Mouse (Mus musculus): ENCODE data around the gene Fmod. TPM values are rescaled to one million over a fixed set of nuclear protein-coding genes. Genes with fewer than 3 reads are reported as not detected.

Fmod gene
- polyA plus RNA-seq, 1 experiment, result 1.4 TPM

DNA sequence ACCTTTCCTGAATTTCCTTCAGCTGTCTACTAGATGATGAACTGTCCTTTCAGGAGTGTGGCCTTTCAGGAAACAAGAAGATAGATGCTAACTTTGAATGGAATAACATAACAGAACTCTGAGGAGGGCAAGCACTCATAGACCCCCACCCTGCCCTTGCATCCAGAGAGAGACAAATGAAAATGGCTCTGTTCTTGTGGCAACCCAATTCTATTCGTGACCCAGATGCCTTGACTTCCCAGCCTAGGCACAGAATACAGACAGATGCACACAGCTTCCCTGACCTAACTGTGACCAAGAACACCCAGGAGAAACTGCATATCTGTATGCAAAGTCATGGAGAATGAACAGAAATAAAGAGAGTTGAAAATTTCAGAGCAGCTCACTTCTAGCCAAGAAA is 36.6 kb downstream of the Fmod start:
- no peak for DNase-seq (ENCODE audit: low read depth, low spot score)
- WGBS, result 79% methylated on average over 1 of the region's 1 CpGs

GRCm38 (mm10) chr1:134074184-134074583 is 37.1 kb downstream of the Fmod start:
- 83% methylated on average over 3 of the region's 3 CpGs for WGBS
- DNase-seq (ENCODE audit: low read depth, low spot score), result no peak

DNA sequence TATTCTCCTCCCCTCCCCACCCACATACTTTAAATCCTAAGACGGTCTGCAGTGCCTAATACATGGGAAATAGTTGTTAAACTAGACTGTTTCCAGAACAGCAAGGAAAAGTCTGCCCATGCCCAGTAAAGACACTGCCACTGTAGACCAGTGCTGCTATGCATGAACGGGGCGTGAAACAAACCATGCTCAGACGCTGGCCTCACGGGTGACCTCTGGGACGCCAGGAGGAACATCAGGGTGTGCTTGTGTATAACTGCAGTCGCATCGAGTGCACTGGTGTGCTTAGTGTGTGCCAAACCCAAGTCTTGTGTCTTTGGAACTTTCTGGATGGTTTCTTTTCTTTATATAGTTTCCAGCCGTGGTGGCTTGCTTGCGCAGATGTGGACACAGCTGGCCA is 37.6 kb downstream of the Fmod start:
- 70% methylated on average over 10 of the region's 10 CpGs for WGBS
- no peak for DNase-seq (ENCODE audit: low read depth, low spot score)

- DNase-seq (ENCODE audit: low read depth, low spot score), result no peak
- 81% methylated on average over 8 of the region's 8 CpGs for WGBS
Measured at GRCm38 (mm10) chr1:134075532-134075931, 38.5 kb downstream of the Fmod start.

- WGBS, result 74% methylated on average over 2 of the region's 2 CpGs
- DNase-seq (ENCODE audit: low read depth, low spot score), result no peak
Measured at GRCm38 (mm10) chr1:134076789-134077188, 39.7 kb downstream of the Fmod start.

DNA sequence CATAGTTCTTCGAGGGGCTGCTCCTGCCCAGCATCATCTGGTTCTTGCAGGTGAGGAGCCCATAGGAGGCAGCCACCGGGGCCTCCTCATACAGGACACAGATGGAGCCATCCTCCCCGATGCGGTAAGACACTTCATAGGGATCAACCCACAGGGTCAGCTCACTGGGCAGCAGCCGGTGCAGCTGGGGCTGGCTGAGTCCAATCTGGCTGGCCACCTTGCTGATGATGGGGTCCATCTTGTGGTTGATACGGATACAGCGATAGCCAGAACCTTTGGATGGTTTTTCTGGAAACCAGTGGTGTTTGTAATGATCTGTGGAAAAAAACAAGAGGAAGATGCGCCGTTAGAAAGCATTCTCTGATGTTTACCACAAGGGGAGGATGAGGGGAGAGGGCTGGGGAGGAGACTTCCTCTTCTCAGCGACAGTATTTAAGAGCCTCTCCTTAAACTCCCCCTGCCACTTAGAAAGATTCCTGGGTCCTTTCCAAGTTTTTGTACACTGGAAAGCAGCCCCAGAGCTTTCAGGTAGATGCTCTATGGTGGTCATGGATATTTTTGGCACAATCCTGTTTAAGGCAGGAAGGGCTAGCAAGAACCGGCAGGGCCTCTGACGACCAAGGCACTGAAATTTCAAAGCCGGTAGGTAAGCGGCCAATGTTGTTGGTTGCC is 40.5 kb downstream of the Fmod start:
- 18% methylated on average over 14 of the region's 14 CpGs for WGBS
- no peak for DNase-seq (ENCODE audit: low read depth, low spot score)

DNA sequence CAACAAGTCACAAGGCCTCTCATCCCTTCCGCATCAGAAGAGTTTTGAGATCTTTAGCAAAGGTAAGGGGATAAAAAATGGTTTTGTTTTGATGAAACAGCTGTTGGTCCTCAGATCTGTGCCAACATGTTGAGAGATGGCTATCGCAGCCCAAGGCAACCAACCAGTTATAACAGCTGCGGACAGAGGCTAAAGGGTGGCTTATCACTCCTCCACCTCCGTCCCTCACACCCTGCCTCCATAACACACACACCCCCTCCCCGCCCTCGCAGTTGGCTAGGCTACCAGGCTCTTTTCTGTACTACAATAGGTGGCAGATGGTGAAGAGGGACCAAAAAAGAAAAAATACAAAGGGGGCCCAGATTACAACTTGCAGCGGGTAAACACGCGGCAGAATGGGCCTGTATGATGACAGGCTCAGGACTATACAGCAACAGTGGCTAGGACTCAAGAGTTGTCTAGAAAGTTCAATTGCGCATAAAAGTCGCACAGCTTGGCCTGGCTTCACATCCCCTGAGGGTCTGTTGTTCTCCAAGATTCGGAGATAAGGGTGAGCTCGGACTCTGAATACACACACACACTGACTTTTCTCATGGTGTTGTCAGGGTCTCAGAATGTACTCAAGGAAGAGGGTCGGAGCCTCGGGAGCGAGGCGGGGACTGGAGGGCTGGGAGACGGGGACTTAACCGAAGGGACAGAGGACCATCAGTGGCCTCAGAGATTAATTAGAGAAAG is 41.2 kb downstream of the Fmod start:
- DNase-seq (ENCODE audit: low read depth, low spot score), result no peak
- WGBS, result 1% methylated on average over 19 of the region's 19 CpGs

DNA sequence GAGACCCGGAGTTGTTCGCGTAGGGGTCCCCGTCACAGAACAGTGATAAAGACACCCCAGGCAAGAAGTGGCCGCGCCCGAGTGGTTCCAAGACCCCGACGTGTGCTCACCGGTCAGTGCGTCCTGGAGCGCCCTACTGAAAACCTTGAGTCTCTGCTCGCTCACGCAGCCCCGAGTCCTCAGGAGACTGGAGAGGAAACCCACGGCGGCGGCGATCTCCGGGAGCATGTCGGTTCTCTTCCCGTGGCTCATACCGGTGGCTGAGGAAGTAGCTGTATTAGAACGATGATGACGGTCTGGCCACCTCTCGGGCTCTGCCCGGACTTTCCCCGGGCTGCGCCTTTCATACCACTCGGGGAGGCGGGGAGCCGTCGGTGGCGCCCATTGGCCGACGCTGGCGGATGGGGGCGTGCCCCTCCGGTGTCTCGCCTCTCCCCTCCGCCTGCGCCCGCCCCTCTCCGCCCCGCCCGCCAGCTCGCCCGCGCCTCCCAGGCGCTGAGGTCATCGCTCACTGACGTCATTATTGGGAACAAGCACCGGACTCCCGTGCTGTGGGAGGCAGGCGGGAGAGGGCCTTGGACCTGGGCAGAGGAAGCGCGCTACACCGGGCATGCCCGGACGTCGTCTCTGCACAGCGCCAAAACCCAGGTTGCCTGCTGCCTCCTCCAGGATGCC is 41.9 kb downstream of the Fmod start, which contains the start of gene Btg2:
Gene Btg2, minus strand, starts transcription at position 319 of the 675 bp plus-strand sequence.
- under 1% methylated on average over 62 of the region's 62 CpGs for WGBS
- DNase-seq (ENCODE audit: low read depth, low spot score), result peak; percentile 85

DNA sequence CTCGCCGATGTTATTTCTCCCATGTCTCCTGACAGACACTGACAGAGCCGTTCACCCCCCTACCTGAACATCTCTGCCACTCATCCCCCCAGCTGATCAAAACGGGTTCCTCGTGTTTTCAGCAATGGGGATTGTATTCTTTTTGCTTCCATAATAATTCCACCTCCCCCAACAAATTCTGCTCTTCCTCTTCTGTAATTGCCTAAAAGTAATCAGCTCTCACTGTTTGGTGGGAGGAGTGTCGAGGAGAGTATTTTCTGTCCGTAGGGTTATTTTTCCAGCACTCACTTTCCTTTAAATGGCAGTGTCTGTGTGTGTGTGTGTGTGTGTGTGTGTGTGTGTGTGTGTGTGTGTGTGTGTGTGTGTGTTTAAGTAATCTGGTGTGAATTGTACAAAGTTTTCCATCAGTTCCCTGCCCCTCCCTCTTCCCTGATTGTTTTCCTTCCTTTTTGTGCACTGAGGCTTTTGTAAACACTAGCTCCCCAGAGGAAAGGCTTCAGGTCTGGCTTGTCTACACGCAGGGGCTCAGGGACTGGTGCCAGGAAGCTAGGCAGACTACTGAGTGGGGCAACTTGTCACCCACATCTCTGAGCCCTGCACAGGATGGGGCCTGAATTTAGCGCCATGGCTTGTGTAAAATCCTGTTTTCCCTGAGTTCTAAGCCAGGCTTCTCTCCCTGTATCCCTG is 42.6 kb downstream of the Fmod start:
- WGBS, result 6% methylated on average over 9 of the region's 9 CpGs
- DNase-seq (ENCODE audit: low read depth, low spot score), result no peak

DNA sequence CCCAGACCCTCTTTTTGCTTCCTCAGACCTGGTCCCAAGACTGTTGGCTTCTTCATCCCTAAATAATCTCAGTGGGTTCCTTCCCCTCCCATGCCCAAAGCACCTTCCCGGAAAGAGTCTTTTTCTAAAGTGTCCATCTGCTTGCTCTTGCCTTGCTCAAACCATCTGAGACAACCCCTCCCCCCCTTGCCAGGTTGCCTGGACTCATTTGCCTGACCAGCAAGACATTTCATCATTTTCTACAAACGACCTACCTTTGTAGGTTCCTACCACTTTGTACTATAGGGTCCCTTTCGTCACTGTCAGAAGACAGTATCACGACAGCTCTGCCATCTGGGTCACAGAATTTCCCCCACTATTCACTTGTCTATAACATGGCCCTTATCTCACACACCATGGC is 43.4 kb downstream of the Fmod start:
- no peak for DNase-seq (ENCODE audit: low read depth, low spot score)
- WGBS, result 85% methylated on average over 4 of the region's 4 CpGs

DNA sequence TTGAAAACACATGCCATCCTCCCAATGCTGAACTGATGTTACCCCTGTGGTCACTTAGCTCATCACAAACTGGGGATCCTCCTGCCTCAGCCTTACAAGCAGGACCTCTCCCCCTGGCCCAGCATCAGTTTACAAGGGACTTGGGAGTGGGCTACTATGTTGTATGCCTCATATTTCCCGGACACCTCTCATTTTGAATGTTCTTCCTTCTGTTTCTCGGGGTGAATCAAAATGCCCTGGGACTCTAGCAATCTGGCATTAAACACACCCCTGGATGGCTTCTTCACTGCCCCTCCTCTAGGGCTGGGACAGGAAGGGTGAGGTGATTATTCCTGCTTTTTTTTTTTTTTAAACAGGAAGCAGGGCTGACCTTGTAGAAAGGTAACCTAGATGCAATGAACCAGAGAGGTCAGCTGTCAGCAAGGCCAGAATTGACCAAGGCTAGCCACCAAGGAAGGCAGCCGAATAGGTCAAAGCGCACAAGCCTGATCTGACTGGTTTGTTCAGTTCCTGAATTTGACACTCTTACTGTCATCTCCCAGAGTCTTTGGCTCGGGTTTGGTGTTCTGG is 43.9 kb downstream of the Fmod start:
- 52% methylated on average over 5 of the region's 5 CpGs for WGBS
- DNase-seq (ENCODE audit: low read depth, low spot score), result no peak

GRCm38 (mm10) chr1:134082987-134083516 is 46.0 kb downstream of the Fmod start:
- no peak for DNase-seq (ENCODE audit: low read depth, low spot score)
- WGBS, result 75% methylated on average over 11 of the region's 11 CpGs

DNA sequence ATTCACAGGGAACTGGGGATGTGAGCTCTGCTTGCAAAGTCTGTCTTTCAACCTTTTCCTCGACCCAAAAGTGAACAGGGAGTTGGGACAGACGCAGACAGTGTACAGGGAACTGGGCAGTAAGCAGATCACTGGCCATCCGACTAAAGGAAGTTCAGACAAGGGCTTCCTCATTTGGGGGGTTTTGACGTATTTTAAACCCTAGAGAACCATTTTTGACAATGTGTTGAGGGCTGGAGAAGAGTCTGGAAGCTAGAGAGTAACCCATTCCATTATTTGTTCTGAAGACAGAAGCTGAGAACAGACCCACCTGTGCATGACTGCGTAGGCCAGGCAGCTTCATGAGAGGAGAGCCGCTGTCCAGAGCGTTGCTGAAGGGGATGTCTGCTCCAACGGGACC is 46.6 kb downstream of the Fmod start:
- no peak for DNase-seq (ENCODE audit: low read depth, low spot score)
- WGBS, result 87% methylated on average over 8 of the region's 8 CpGs

GRCm38 (mm10) chr1:134084128-134084527 is 47.1 kb downstream of the Fmod start:
- WGBS, result 79% methylated on average over 3 of the region's 3 CpGs

DNA sequence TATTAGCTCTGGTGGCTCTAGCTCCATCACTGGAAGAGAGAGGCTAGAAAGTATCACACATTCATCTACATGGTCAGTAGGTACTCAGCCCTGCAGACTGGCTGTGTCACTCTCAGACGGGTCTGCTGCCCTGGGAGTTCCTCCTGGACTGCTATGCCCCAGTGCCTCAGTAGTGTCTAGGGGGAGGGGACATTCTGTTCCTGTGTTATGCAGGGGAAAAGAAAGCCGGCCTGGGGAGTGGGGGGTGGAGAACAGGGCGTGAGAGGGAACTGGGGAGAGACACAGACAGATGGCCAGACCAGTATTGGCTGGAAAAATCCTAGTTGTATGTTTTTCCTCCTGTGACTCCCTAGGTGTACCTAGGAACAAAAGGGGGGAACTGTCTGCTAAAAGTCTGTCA is 49.0 kb downstream of the Fmod start:
- DNase-seq (ENCODE audit: low read depth, low spot score), result no peak
- 46% methylated on average over 3 of the region's 3 CpGs for WGBS

More at GRCm38 (mm10) chr1:134084128-134084527, 47.1 kb downstream of the Fmod start:
- DNase-seq (ENCODE audit: low read depth, low spot score), result no peak

- 18% methylated on average over 16 of the region's 16 CpGs for WGBS
- no peak for DNase-seq (ENCODE audit: low read depth, low spot score)
Measured at GRCm38 (mm10) chr1:134086811-134087398, 49.9 kb downstream of the Fmod start.

DNA sequence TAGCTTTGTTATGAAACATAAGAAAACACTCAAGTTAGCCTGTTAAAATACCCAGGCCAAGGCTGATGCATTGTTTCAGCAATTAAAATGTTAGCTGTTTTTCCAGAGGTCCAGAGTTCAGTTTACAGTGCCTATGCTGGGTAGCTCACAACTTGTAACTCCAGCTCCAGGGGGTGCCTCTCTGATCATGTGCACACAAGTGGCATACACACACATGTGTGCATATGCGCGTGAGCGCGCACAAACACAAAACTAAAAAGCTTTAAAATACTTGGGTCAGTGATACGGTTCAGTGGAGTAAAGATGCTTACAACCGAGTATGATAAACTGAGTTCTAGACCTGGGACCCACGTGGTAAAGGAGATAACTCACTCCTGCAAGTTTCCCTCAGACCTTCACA is 52.0 kb downstream of the Fmod start:
- WGBS, result 79% methylated on average over 7 of the region's 7 CpGs
- DNase-seq (ENCODE audit: low read depth, low spot score), result no peak

- DNase-seq (ENCODE audit: low read depth, low spot score), result no peak
- WGBS, result 49% methylated on average over 3 of the region's 3 CpGs
Measured at GRCm38 (mm10) chr1:134091851-134092250, 54.8 kb downstream of the Fmod start.

GRCm38 (mm10) chr1:134092368-134092767 is 55.3 kb downstream of the Fmod start:
- WGBS, result 28% methylated on average over 6 of the region's 6 CpGs
- DNase-seq (ENCODE audit: low read depth, low spot score), result no peak

Data from large intestine, adult 2 months (tissue).